Mouse (Mus musculus): ENCODE data around the gene Nfe2l3. TPM values are rescaled to one million over a fixed set of nuclear protein-coding genes. Genes with fewer than 3 reads are reported as not detected.

Gene Nfe2l3
- total RNA-seq, 1 experiment, result 1.4 TPM

GRCm38 (mm10) chr6:51423466-51424122, 8.9 kb upstream of the Nfe2l3 start:
- no peaks in the 10 kb centered on the region for H3K36me3 ChIP-seq (ENCODE audit: control insufficient read depth, insufficient read depth, low read length, poor library complexity, severe bottlenecking)
- in situ Hi-C loops (cut with MboI; ENCODE audit: low sequenced_read_pairs in 2 of 2, unreplicated experiment in 2 of 2), result no loop called here
- H3K9me3 ChIP-seq (ENCODE audit: control insufficient read depth, insufficient read depth, low read depth, low read length), result no peaks in the 10 kb centered on the region
- no peak overlapping the region for H3K4me3 ChIP-seq (ENCODE audit: insufficient read depth in 1 of 2, low read depth in 1 of 2, low read length in 2 of 2, poor library complexity in 1 of 2, severe bottlenecking in 1 of 2)
- DNase-seq (ENCODE audit: low read depth, low spot score), result no peak
- no peak overlapping the region for H3K27ac ChIP-seq (ENCODE audit: insufficient read depth, low read depth, low read length, poor library complexity, severe bottlenecking)
- no peak overlapping the region for H3K9ac ChIP-seq (ENCODE audit: insufficient read depth, low read depth, low read length, poor library complexity, severe bottlenecking)
- TF ChIP-seq CHD2 (IDR thresholded peaks at IDR 0.05; ENCODE audit: low read depth, low read length) (no peak), MAFK (IDR thresholded peaks at IDR 0.05; ENCODE audit: insufficient read depth, low read depth, low read length) (no peak), HCFC1 (IDR thresholded peaks at IDR 0.05; ENCODE audit: borderline replicate concordance, insufficient read depth, low read length) (no peak), ZNF384 (IDR thresholded peaks at IDR 0.05; ENCODE audit: low read depth, low read length) (no peak), ZC3H11A (IDR thresholded peaks at IDR 0.05; ENCODE audit: borderline replicate concordance, low read depth, low read length) (no peak)
- peaks cover 0 to 6% of the 10 kb centered on the region in 2 experiments; a peak in 1 of 4 replicates for H3K4me1 ChIP-seq (ENCODE audit: control insufficient read depth in 2 of 2, insufficient read depth in 2 of 2, low read length in 2 of 2, poor library complexity in 1 of 2)

GRCm38 (mm10) chr6:51424537-51424936, 7.9 kb upstream of the Nfe2l3 start:
- Histone ChIP-seq H3K9ac (ENCODE audit: insufficient read depth, low read depth, low read length, poor library complexity, severe bottlenecking) (no peak overlapping the region), H3K4me1 (ENCODE audit: control insufficient read depth in 2 of 2, insufficient read depth in 2 of 2, low read length in 2 of 2, poor library complexity in 1 of 2) (peaks cover 0 to 6% of the 10 kb centered on the region in 2 experiments; a peak in 2 of 4 replicates), H3K4me3 (ENCODE audit: insufficient read depth in 1 of 2, low read depth in 1 of 2, low read length in 2 of 2, poor library complexity in 1 of 2, severe bottlenecking in 1 of 2) (no peak overlapping the region), H3K36me3 (ENCODE audit: control insufficient read depth, insufficient read depth, low read length, poor library complexity, severe bottlenecking) (no peaks in the 10 kb centered on the region), H3K9me3 (ENCODE audit: control insufficient read depth, insufficient read depth, low read depth, low read length) (no peaks in the 10 kb centered on the region), H3K27ac (ENCODE audit: insufficient read depth, low read depth, low read length, poor library complexity, severe bottlenecking) (no peak overlapping the region)
- no peak for DNase-seq (ENCODE audit: low read depth, low spot score)
- in situ Hi-C loops (cut with MboI; ENCODE audit: low sequenced_read_pairs in 2 of 2, unreplicated experiment in 2 of 2), result no loop called here
- TF ChIP-seq CHD2 (IDR thresholded peaks at IDR 0.05; ENCODE audit: low read depth, low read length) (no peak), HCFC1 (IDR thresholded peaks at IDR 0.05; ENCODE audit: borderline replicate concordance, insufficient read depth, low read length) (no peak), MAFK (IDR thresholded peaks at IDR 0.05; ENCODE audit: insufficient read depth, low read depth, low read length) (no peak), ZC3H11A (IDR thresholded peaks at IDR 0.05; ENCODE audit: borderline replicate concordance, low read depth, low read length) (no peak), ZNF384 (IDR thresholded peaks at IDR 0.05; ENCODE audit: low read depth, low read length) (no peak)

- H3K9ac ChIP-seq (ENCODE audit: insufficient read depth, low read depth, low read length, poor library complexity, severe bottlenecking), result no peak overlapping the region
- no peak overlapping the region for H3K27ac ChIP-seq (ENCODE audit: insufficient read depth, low read depth, low read length, poor library complexity, severe bottlenecking)
- H3K9me3 ChIP-seq (ENCODE audit: control insufficient read depth, insufficient read depth, low read depth, low read length), result no peaks in the 10 kb centered on the region
- no peak overlapping the region; a peak in 1 of 4 replicates for H3K4me3 ChIP-seq (ENCODE audit: insufficient read depth in 1 of 2, low read depth in 1 of 2, low read length in 2 of 2, poor library complexity in 1 of 2, severe bottlenecking in 1 of 2)
- TF ChIP-seq CHD2 (IDR thresholded peaks at IDR 0.05; ENCODE audit: low read depth, low read length), result no peak
- no peak for TF ChIP-seq HCFC1 (IDR thresholded peaks at IDR 0.05; ENCODE audit: borderline replicate concordance, insufficient read depth, low read length)
- TF ChIP-seq ZC3H11A (IDR thresholded peaks at IDR 0.05; ENCODE audit: borderline replicate concordance, low read depth, low read length), result no peak
- TF ChIP-seq ZNF384 (IDR thresholded peaks at IDR 0.05; ENCODE audit: low read depth, low read length), result no peak
- TF ChIP-seq MAFK (IDR thresholded peaks at IDR 0.05; ENCODE audit: insufficient read depth, low read depth, low read length), result no peak
- H3K36me3 ChIP-seq (ENCODE audit: control insufficient read depth, insufficient read depth, low read length, poor library complexity, severe bottlenecking), result no peaks in the 10 kb centered on the region
- no peak for DNase-seq (ENCODE audit: low read depth, low spot score)
- H3K4me1 ChIP-seq (ENCODE audit: control insufficient read depth in 2 of 2, insufficient read depth in 2 of 2, low read length in 2 of 2, poor library complexity in 1 of 2), result peaks cover 4 to 6% of the 10 kb centered on the region in 2 experiments; a peak in 2 of 4 replicates
- in situ Hi-C loops (cut with MboI; ENCODE audit: low sequenced_read_pairs in 2 of 2, unreplicated experiment in 2 of 2), result no loop called here
Measured at GRCm38 (mm10) chr6:51434270-51434669, 1.8 kb downstream of the Nfe2l3 start.

GRCm38 (mm10) chr6:51437665-51438064, 5.2 kb downstream of the Nfe2l3 start:
- Histone ChIP-seq H3K4me1 (ENCODE audit: control insufficient read depth in 2 of 2, insufficient read depth in 2 of 2, low read length in 2 of 2, poor library complexity in 1 of 2) (peaks cover 6% of the 10 kb centered on the region in 2 experiments; a peak in 2 of 4 replicates), H3K36me3 (ENCODE audit: control insufficient read depth, insufficient read depth, low read length, poor library complexity, severe bottlenecking) (no peaks in the 10 kb centered on the region), H3K27ac (ENCODE audit: insufficient read depth, low read depth, low read length, poor library complexity, severe bottlenecking) (no peak overlapping the region), H3K4me3 (ENCODE audit: insufficient read depth in 1 of 2, low read depth in 1 of 2, low read length in 2 of 2, poor library complexity in 1 of 2, severe bottlenecking in 1 of 2) (no peak overlapping the region), H3K9me3 (ENCODE audit: control insufficient read depth, insufficient read depth, low read depth, low read length) (no peaks in the 10 kb centered on the region), H3K9ac (ENCODE audit: insufficient read depth, low read depth, low read length, poor library complexity, severe bottlenecking) (no peak overlapping the region)
- TF ChIP-seq ZNF384 (IDR thresholded peaks at IDR 0.05; ENCODE audit: low read depth, low read length) (no peak), CHD2 (IDR thresholded peaks at IDR 0.05; ENCODE audit: low read depth, low read length) (no peak), HCFC1 (IDR thresholded peaks at IDR 0.05; ENCODE audit: borderline replicate concordance, insufficient read depth, low read length) (no peak), ZC3H11A (IDR thresholded peaks at IDR 0.05; ENCODE audit: borderline replicate concordance, low read depth, low read length) (no peak), MAFK (IDR thresholded peaks at IDR 0.05; ENCODE audit: insufficient read depth, low read depth, low read length) (no peak)
- DNase-seq (ENCODE audit: low read depth, low spot score), result no peak
- in situ Hi-C loops (cut with MboI; ENCODE audit: low sequenced_read_pairs in 2 of 2, unreplicated experiment in 2 of 2), result no loop called here

All from ES-E14 (cell line).